Mouse (Mus musculus): Measurements from ENCODE around the gene Rce1.

DNA sequence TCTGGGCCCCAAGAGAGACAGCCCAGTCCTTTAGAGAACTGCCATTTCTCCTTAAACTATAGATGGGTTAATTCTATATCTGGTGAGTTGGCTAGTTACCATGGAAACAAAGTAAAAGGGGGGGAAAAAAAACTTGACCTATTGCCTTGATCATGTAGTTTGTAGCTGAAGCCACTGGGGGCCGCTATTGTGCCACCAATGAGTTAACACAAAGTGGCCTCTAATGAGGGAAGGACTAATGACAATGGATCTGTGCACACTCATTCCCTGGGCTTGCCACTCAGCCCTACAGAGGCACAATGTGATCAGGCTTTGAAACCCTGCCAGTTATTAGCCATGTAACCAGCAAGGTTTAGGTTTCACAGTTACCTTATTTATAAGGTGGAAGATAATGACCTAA is 3.4 kb upstream of the Rce1 start:
- no peak for TF ChIP-seq CHD2 (IDR thresholded peaks at IDR 0.05; ENCODE audit: low read depth, low read length)
- peak; percentile 46; the same call in 1 of the 2 replicates for TF ChIP-seq ZC3H11A (IDR thresholded peaks at IDR 0.05; ENCODE audit: borderline replicate concordance, low read depth, low read length)

Measured in ES-E14 (cell line).